Mouse (Mus musculus) ES-Bruce4 (cell line): ENCODE data around the gene Tyrobp. TPM values are rescaled to one million over a fixed set of nuclear protein-coding genes. Genes with fewer than 3 reads are reported as not detected.

Experiments
- H3K27ac ChIP-seq: 2 replicates; pipeline ENCODE4 v1.5.1; 2012; ENCODE audit warnings: low read length, inconsistent platforms; ENCODE audit not compliant: insufficient read depth
- H3K27me3 ChIP-seq: 2 replicates; pipeline ENCODE4 v1.6.1; 2012; ENCODE audit warnings: mild to moderate bottlenecking, low read length, inconsistent platforms; ENCODE audit not compliant: control insufficient read depth, poor library complexity, insufficient read depth, severe bottlenecking
- H3K36me3 ChIP-seq: 2 replicates; pipeline ENCODE4 v1.6.1; 2012; ENCODE audit warnings: inconsistent platforms, mild to moderate bottlenecking, low read length, moderate library complexity; ENCODE audit not compliant: control insufficient read depth, poor library complexity, insufficient read depth, severe bottlenecking
- H3K4me1 ChIP-seq: one replicate; pipeline ENCODE4 v1.8.1; 2011; ENCODE audit warnings: low read length; ENCODE audit not compliant: control insufficient read depth, insufficient read depth
- H3K4me3 ChIP-seq: 2 replicates; pipeline ENCODE4 v1.5.1; 2011; ENCODE audit warnings: low read depth, mild to moderate bottlenecking, low read length
- H3K9ac ChIP-seq: 2 replicates; pipeline ENCODE4 v1.6.1; 2012; ENCODE audit warnings: low read depth, mild to moderate bottlenecking, inconsistent platforms; ENCODE audit not compliant: poor library complexity, severe bottlenecking
- H3K9me3 ChIP-seq: replicated peaks from 2 replicates; pipeline ENCODE4 v1.6.1; 2012; ENCODE audit warnings: mild to moderate bottlenecking, low read length, inconsistent platforms; ENCODE audit not compliant: control insufficient read depth, poor library complexity, insufficient read depth, severe bottlenecking
- CTCF ChIP-seq: IDR thresholded peaks from one replicate; pipeline ENCODE4 v1.8.1; 2011; ENCODE audit warnings: low read depth, low read length
- EP300 ChIP-seq: IDR thresholded peaks from 2 replicates; pipeline ENCODE4 v1.6.1; 2011; ENCODE audit warnings: low read depth, low read length; ENCODE audit not compliant: insufficient read depth
- POLR2A ChIP-seq: IDR thresholded peaks from one replicate; pipeline ENCODE4 v1.8.1; 2011; ENCODE audit warnings: low read length; ENCODE audit not compliant: insufficient read depth
- polyA plus RNA-seq: library from polyadenylated mRNA; stranded (reverse); fragments of >200 nt; gene quantifications from 2 replicates; pipeline ENCODE4 v1.2.4, GENCODE M21; 2011; ENCODE audit warnings: low read depth; ENCODE audit not compliant: missing spikeins, insufficient read depth, insufficient read length

Gene Tyrobp
- polyA plus RNA-seq, 1 experiment = not detected

GRCm38 (mm10) chr7:30459484-30459883, 45.9 kb downstream of the Tyrobp start:
- Histone ChIP-seq H3K27ac (no peak overlapping the region), H3K36me3 (no peaks in the 10 kb centered on the region), H3K4me3 (no peak overlapping the region), H3K27me3 (no peaks in the 10 kb centered on the region), H3K9ac (no peak overlapping the region), H3K9me3 (no peaks in the 10 kb centered on the region), H3K4me1 (peaks cover 18% of the 10 kb centered on the region)
- TF ChIP-seq CTCF (no peak), POLR2A (no peak), EP300 (no peak)

DNA sequence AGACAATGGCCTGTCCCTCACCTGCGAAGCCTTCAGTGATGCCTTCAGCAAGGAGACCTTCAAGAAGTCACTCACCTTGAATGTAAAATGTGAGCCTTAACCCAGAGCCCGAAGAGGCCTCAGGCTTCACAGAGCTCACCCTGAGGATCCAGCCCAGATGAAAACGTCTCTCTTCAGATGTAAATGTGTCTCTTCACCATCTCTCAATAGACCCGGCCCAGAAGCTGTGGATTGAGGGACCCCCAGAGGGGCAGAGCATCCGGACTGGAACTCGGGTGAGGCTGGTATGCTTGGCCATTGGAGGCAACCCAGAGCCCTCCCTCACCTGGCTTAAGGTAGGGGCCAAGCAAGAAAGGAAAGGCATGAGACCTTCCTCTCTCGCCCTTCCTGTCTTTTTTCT, 50.0 kb downstream of the Tyrobp start:
- Histone ChIP-seq H3K4me3 (no peak overlapping the region), H3K9ac (no peak overlapping the region), H3K27ac (peak overlapping the region; percentile 96), H3K27me3 (no peaks in the 10 kb centered on the region), H3K9me3 (no peaks in the 10 kb centered on the region), H3K4me1 (peaks cover 17% of the 10 kb centered on the region), H3K36me3 (peaks cover 3% of the 10 kb centered on the region; the same call in 1 of the 2 replicates)
- TF ChIP-seq POLR2A = no peak
- peak; percentile 100 for TF ChIP-seq EP300
- no peak for TF ChIP-seq CTCF

GRCm38 (mm10) chr7:30463996-30464395, 50.4 kb downstream of the Tyrobp start:
- TF ChIP-seq EP300 = no peak
- TF ChIP-seq POLR2A = no peak
- no peak for TF ChIP-seq CTCF
- Histone ChIP-seq H3K36me3 (peaks cover 3% of the 10 kb centered on the region; the same call in 1 of the 2 replicates), H3K27me3 (no peaks in the 10 kb centered on the region), H3K27ac (peak overlapping the region; percentile 96), H3K9ac (peak overlapping the region; percentile 60; the same call in 1 of the 2 replicates), H3K4me3 (no peak overlapping the region; the same call in 1 of the 2 replicates), H3K9me3 (no peaks in the 10 kb centered on the region), H3K4me1 (peaks cover 17% of the 10 kb centered on the region)

DNA sequence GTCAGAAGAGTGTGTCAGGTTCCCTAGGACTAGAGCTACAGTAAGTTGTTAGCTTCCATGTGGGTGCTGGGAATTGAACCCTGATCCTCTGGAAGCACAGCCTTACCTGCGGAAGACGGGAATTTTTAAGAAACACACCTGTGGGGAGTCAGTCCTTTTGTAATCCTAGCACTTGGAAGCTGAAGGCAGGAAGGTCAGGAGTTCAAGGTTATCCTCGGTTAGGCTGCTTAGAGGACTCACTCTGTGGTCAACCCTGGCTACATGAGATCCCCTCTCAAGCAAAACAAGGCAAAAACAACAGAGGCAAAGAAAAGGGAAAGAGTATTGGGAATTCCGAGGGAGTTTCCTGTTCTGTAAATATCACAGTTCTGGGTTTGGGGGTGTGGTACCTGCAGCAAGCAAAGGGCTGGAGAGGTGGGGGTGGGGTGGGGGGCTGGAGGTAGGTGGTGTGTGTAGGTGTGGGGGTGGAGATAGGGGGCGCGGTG, 51.3 kb downstream of the Tyrobp start:
- TF ChIP-seq POLR2A = no peak
- no peak for TF ChIP-seq CTCF
- TF ChIP-seq EP300 = peak; percentile 72
- Histone ChIP-seq H3K4me3 (peak overlapping the region; percentile 61), H3K27me3 (no peaks in the 10 kb centered on the region), H3K27ac (peak overlapping the region; percentile 87), H3K9ac (peak overlapping the region; percentile 60; the same call in 1 of the 2 replicates), H3K36me3 (peaks cover 4% of the 10 kb centered on the region; the same call in 1 of the 2 replicates), H3K4me1 (peaks cover 17% of the 10 kb centered on the region), H3K9me3 (no peaks in the 10 kb centered on the region)

Other genes with a start within 250 kb of the Tyrobp start
- 44.4 and 46.2 TPM in 2 replicates for gene Zfp146, start 244.0 kb upstream of the Tyrobp start, polyA plus RNA-seq
- 21.7 and 21.8 TPM in 2 replicates for gene Cox7a1, start 229.6 kb upstream of the Tyrobp start, polyA plus RNA-seq
- gene Capns1, start 214.9 kb upstream of the Tyrobp start, polyA plus RNA-seq = 359 and 396 TPM in 2 replicates
- 58.7 and 65.4 TPM in 2 replicates for gene Polr2i, start 181.8 kb upstream of the Tyrobp start, polyA plus RNA-seq
- 86.6 and 90.0 TPM in 2 replicates for gene Tbcb, start 181.5 kb upstream of the Tyrobp start, polyA plus RNA-seq
- gene Ovol3, start 178.0 kb upstream of the Tyrobp start, polyA plus RNA-seq = not detected in 2 replicates
- gene Thap8, start 133.7 kb upstream of the Tyrobp start, polyA plus RNA-seq = 0.60 and 0.84 TPM in 2 replicates
- gene Wdr62, start 133.3 kb upstream of the Tyrobp start, polyA plus RNA-seq = 26.2 and 27.0 TPM in 2 replicates
- gene Clip3, start 122.0 kb upstream of the Tyrobp start, polyA plus RNA-seq = 49.4 and 52.2 TPM in 2 replicates
- gene Alkbh6, start 105.0 kb upstream of the Tyrobp start, polyA plus RNA-seq = 25.3 and 29.5 TPM in 2 replicates
- gene Syne4, start 99.0 kb upstream of the Tyrobp start, polyA plus RNA-seq = 41.6 and 43.7 TPM in 2 replicates
- gene E130208F15Rik, start 92.0 kb upstream of the Tyrobp start, polyA plus RNA-seq = 0.52 and 0.58 TPM in 2 replicates
- 5.6 and 7.3 TPM in 2 replicates for gene Sdhaf1, start 89.9 kb upstream of the Tyrobp start, polyA plus RNA-seq
- 4.2 and 6.3 TPM in 2 replicates for gene Lrfn3, start 51.0 kb upstream of the Tyrobp start, polyA plus RNA-seq
- not detected in 2 replicates for gene Hcst, start 6.1 kb downstream of the Tyrobp start, polyA plus RNA-seq
- gene Nfkbid, start 8.0 kb downstream of the Tyrobp start, polyA plus RNA-seq = 4.1 TPM in 2 replicates
- gene Aplp1, start 31.8 kb downstream of the Tyrobp start, polyA plus RNA-seq = 70.6 and 78.2 TPM in 2 replicates
- gene Kirrel2, start 43.9 kb downstream of the Tyrobp start, polyA plus RNA-seq = 5.8 and 9.4 TPM in 2 replicates
- 27.5 and 30.9 TPM in 2 replicates for gene Nphs1, start 44.6 kb downstream of the Tyrobp start, polyA plus RNA-seq
- gene Prodh2, start 79.9 kb downstream of the Tyrobp start, polyA plus RNA-seq = 0.58 TPM in 1 of 2 replicates, not detected in the other
- 6.0 and 6.5 TPM in 2 replicates for gene Arhgap33, start 121.3 kb downstream of the Tyrobp start, polyA plus RNA-seq
- gene Hspb6, start 138.4 kb downstream of the Tyrobp start, polyA plus RNA-seq = 6.4 and 7.0 TPM in 2 replicates
- 16.8 and 17.3 TPM in 2 replicates for gene Proser3, start 138.5 kb downstream of the Tyrobp start, polyA plus RNA-seq
- 23.3 and 29.3 TPM in 2 replicates for gene Lin37, start 146.1 kb downstream of the Tyrobp start, polyA plus RNA-seq
- 50.9 and 73.9 TPM in 2 replicates for gene U2af1l4, start 149.5 kb downstream of the Tyrobp start, polyA plus RNA-seq
- gene Gm49396, start 149.6 kb downstream of the Tyrobp start, polyA plus RNA-seq = 1.8 and 1.9 TPM in 2 replicates
- 99.8 and 107 TPM in 2 replicates for gene Psenen, start 149.9 kb downstream of the Tyrobp start, polyA plus RNA-seq
- 0.72 TPM in 1 of 2 replicates, not detected in the other for gene Igflr1, start 151.7 kb downstream of the Tyrobp start, polyA plus RNA-seq
- gene Kmt2b, start 175.0 kb downstream of the Tyrobp start, polyA plus RNA-seq = 70.2 and 81.4 TPM in 2 replicates
- 20.3 and 22.7 TPM in 2 replicates for gene Zbtb32, start 185.1 kb downstream of the Tyrobp start, polyA plus RNA-seq
- gene Upk1a, start 199.1 kb downstream of the Tyrobp start, polyA plus RNA-seq = 2.5 and 2.8 TPM in 2 replicates
- 540 and 569 TPM in 2 replicates for gene Cox6b1, start 212.4 kb downstream of the Tyrobp start, polyA plus RNA-seq
- 2.8 and 3.3 TPM in 2 replicates for gene Etv2, start 222.1 kb downstream of the Tyrobp start, polyA plus RNA-seq
- gene Rbm42, start 236.6 kb downstream of the Tyrobp start, polyA plus RNA-seq = 42.3 and 47.0 TPM in 2 replicates